Mouse (Mus musculus): ENCODE data around the gene Agap2.
A peak's percentile ranks its signal among the peaks of the same experiment; 100 is the strongest.

- peak; percentile 56 for TF ChIP-seq CTCF (IDR thresholded peaks at IDR 0.05; ENCODE audit: low read depth)
- TF ChIP-seq EP300 (optimal IDR thresholded peaks at IDR 0.05): no peak
These were observed 4.7 kb downstream of the Agap2 start for GRCm38 (mm10) chr10:127079665-127080391.

Measured in stomach, postnatal 0 days (tissue).